Mouse (Mus musculus) lung, postnatal 14 days (tissue): ENCODE data around the gene Prss40.
A peak's percentile ranks its signal among the peaks of the same experiment; 100 is the strongest.
"Not testable (repeated sequence)": the region's sequence is repeated elsewhere in the genome, so short reads cannot be mapped to it uniquely, and the experiment has no call there.

Experiments
- DNase-seq: peaks from one replicate; pipeline ENCODE4 v3.0.0; 2021

Gene Prss40

DNA sequence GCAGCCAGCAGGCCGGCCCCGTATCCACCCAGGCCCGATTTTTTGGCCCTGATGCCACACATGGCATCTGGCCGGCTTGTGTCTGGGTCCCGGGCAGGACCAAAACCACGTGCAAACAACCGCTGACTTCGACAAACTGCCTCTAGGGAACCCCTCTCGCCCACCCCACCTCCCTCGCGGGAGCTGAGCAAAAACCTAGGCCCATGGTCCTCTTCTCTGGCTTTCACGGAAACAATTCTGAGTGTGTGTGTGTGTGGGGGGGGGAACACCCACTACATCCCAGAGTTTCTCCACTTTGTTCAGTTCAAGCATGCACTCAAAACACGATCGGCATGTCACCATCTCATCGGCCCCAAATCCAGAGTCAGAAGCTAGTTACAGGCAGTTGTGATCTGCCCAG, at the start of gene Prss40:
Gene Prss40, minus strand, starts transcription at position 101 of the 400 bp plus-strand sequence.
- no peak for DNase-seq

- DNase-seq = peak; percentile 77
Measured at GRCm38 (mm10) chr1:34602363-34602762, 41.6 kb upstream of the Prss40 start.

DNA sequence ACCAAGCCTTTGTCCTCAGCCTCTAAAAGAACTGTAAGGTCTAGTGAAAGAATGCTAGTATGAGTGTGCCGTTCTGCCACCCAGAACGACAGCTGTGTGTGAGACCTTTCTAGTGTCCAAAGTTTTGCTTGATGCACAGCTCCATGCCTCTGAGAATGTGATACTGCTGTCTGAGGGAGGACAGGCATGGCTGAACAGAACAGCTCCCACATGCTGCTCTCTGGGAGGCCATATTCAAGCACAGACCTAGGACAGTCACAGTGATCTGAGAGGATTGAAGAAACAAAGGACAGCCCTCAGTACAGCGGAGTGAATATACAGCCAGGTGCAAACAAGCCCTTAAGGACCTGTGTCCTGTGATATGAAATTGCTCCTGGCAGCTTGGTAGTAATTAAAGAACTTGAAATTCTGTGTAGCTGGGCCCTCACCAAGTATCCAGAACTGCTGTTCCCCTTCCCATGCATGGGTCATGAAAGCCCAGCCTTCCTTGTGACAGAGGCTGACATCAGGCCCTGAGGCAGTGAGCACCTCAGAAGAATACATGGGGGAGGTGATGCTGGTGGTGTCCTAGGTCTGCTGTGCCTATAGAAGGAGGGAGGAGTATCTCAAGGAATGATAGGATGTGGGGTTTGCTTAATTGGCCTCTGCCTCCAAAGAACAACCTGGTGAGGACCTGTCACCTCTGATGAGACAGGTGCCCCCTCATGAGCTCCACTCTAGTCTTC, 40.7 kb upstream of the Prss40 start:
- DNase-seq = no peak

DNA sequence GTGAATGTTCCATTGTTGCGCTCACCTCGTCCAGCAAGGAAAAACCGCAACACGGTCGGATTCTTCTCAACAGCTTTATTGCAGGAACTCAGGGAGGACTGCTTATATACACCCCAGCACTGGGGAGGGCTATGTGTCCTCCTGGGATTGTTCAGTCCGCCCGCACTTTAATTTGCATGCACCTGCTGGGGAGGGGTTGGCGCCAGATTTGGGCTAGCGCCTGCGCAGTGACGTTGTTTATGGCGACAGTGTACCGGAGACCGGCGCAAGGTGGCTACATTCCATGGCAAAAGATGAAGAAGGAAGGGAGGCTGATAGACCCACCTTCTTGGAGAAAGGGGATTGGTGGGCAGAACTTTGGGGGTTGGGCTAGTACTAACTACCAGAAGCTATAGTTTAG, 39.3 kb upstream of the Prss40 start:
- no peak for DNase-seq

GRCm38 (mm10) chr1:34587298-34588096, 26.8 kb upstream of the Prss40 start:
- no peak for DNase-seq

- no peak for DNase-seq
Measured at GRCm38 (mm10) chr1:34584736-34585135, 24.0 kb upstream of the Prss40 start.

DNA sequence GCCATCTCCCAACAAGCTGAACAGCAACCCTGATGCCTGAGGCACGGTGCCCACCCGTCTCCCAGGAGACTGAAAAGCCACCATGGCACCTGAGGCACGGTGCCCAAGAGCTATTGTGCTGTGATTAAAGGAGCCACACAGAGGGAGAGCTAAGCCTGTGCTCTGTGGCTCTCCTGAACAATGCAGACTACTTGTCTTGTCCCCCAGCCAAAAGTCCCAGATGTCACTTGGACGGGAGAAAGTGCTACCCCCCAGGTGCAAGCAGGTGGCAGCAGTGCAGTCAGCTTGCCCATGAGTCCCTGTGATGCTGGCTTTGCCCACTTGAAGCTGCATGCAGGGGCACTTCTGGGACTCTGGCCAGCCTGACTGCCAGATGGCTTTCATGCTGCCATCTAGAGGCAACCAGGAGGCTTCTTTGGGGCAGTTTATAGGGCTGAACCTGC, 23.1 kb upstream of the Prss40 start:
- no peak for DNase-seq

DNA sequence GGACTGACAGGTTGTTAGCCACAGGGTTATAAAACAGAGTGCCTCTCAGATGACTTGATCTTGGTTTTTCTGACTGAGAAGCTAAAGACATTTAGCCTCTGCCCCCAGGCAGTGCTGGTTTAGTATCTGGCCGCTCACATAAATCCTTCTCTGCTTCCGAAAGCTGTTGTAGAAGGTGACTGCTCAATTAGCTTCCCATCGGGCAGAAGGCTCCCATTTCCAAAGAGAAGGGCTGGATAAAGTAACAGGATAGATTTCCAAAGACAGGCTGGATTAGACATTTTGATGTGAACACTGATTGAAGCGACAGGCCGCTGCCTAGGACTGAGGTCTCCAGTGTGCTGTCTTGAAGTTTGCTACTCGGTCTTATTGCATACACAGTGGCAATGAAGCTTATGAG, 21.5 kb upstream of the Prss40 start:
- DNase-seq = no peak

GRCm38 (mm10) chr1:34579782-34580356, 19.1 kb upstream of the Prss40 start:
- DNase-seq = no peak

DNA sequence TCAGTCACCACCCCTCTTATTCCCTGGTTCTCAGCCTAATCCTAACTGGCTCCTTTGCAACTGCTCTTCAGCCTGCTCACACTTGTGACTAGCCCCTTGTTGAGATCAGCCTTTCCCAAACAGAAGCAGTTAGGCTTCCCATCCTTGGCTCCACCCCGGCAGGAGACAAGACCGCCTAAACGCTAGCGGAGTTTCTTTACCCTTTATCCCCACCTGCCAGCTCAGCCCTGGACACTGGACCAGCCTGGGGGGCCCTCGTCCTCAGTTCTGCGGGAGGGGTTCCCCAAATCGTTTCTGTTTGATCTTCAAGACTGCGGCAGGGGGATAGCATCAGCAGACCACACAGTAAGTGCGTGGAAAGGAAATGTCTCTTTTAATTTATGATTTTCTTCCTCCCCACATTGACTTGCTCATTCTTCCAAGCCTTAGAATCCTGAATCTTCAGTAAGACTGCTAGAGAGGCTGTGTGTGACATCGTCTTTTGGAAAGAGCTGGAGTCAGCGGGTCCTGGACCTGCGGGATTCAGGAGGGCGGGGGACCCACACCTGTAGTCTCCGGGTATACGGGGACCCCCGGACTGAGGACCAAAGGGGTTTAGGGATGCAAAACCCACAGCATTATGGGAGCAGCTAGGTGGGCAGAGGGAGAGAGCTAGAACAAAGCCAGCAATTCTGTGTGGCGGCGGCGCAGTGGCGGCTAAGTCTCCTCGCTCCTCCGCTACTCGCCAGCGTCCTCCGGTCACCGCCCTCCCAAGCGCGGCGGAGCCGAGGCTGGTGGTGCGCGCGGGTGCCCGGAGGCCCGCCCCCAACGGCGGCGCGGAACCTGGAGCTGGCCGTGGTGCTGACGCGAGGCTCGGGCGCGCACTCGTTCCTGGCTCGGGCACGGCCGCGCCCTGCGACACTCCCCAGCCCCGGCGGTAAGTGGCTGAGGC, 18.4 kb upstream of the Prss40 start, which contains the start of gene Amer3:
Gene Amer3, plus strand, starts transcription at position 807 of the 931 bp plus-strand sequence.
- DNase-seq = peak; percentile 70

- no peak for DNase-seq
Measured at GRCm38 (mm10) chr1:34573221-34573620, 12.5 kb upstream of the Prss40 start.

DNA sequence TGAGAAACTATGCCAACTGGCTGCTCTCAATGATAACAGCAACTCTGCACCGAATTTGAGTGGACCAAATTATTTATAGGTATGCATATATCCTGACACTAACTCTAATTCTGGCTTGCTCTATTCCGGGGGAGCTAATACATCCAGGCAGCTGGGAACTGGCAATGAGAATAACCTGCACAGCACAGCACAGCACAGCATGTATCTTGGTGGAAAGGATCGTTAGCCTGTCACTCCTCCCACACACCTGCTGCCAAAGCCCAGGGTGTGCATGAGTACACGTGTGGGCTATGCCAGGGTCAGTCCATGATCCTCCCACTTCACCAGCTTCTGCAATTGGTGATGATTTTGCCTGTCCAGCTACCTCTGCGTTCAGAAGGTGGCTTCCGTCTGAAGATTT, 10.7 kb upstream of the Prss40 start:
- DNase-seq = no peak

DNA sequence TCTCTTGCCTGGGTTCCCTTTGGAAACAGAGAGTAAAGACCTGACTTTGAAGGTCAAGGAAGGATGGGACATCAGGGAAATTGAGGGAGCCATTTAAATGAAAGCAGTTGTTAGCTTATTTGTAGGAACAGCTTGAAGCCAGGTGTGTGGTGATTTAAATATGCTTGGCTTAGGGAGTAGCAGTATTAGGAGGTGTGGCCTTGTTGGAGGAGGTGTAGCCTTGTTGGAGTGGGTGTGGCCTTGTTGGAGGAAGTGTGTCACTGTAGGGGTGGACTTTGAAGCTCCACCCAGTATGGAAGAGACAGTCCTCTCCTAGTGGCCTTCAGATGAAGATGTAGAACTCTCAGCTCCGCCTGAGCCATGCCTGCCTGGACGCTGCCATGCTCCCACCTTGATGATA, 9.1 kb upstream of the Prss40 start:
- DNase-seq = no peak

GRCm38 (mm10) chr1:34568120-34568519, 7.4 kb upstream of the Prss40 start:
- DNase-seq = no peak

DNA sequence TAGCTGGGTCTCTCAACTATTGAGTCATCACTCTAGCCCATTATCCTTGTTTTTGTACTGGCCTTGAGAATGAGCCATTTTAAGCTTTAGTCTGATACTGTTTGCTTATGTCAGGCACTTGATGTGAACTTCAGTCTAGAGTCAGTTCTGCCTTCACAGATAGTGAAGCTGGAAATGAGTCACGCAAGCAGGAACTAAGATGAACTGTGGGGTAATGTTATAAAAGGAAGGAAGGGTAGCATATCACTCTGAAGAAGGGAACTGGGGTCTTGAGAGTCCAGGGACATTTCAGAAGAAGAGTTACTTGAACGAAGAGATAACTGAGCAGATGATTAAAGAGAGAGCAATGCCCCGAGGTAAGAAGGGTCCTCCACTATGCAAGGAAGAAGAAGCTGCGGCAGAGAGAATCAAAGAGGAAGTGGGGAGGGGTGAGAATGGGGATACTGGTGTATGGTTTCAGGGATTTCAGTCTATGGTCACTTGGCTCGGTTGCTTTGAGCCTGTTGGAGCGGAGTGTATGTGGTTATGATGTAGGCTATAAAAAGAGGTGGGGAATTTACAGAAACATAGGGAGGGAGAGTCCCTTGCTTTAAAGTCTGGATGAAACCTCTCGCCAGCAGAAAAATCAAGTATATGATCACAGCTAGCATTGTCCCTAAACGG, 3.8 kb upstream of the Prss40 start:
- DNase-seq = no peak

DNA sequence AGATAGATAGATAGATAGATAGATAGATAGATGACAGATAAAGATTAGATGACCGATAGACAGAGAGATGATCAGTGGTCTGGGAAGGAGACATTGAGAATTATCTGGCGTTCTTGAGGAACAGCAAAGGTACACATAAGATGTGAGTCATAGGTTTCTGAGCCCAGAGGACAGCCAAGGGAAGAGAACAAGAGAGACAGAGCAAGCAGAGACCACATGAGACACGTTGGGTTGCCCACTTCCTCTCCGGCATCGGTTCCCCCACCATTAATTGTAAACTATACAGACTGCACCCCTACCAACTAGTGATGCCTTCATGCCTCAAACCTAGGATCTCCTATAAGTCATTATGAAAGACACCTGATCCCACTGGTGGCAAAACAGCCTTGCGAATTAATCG, 6.5 kb downstream of the Prss40 start:
- no peak for DNase-seq

DNA sequence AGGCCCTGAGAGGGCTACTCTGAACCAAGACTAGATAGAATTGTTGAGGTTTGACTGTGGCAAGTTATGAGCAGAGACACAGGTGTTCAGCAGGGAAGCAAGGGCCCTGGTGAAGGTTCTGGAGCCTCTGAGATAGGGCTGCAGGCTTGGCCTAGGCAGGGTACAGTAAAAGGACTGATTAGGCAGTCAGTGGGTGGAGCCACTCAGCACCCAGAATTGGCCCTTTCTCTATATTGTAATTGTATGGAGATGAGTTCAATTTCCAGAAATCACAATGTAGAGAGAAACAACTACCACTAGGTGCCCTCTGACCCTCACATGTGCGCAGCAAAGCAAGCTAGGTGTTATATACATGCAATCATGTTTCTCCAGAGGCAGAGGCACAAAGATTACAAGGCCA, 7.1 kb downstream of the Prss40 start:
- DNase-seq = no peak

DNA sequence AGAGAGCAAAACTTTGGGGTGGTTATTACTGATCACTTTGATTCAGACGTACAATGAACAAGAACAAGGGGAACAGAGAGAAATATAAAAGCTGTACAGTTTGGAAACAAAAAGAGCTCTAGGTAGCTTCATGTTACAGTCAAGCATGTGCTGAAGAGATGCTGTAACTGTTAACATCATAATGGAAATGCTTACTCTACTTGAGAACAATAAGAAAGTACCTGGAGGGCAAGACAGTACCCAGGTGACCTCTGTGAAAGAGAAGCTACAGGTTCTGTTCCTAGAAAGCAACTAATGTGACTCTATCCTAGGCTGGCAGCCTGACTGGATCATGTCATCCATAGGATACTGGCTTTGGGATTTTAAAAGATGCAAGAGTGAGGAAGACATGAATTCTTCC, 13.7 kb downstream of the Prss40 start:
- DNase-seq = no peak

- peak; percentile 34 for DNase-seq
Measured at GRCm38 (mm10) chr1:34536767-34537485, 23.8 kb downstream of the Prss40 start.

GRCm38 (mm10) chr1:34536291-34536766, 24.4 kb downstream of the Prss40 start:
- no peak for DNase-seq

DNA sequence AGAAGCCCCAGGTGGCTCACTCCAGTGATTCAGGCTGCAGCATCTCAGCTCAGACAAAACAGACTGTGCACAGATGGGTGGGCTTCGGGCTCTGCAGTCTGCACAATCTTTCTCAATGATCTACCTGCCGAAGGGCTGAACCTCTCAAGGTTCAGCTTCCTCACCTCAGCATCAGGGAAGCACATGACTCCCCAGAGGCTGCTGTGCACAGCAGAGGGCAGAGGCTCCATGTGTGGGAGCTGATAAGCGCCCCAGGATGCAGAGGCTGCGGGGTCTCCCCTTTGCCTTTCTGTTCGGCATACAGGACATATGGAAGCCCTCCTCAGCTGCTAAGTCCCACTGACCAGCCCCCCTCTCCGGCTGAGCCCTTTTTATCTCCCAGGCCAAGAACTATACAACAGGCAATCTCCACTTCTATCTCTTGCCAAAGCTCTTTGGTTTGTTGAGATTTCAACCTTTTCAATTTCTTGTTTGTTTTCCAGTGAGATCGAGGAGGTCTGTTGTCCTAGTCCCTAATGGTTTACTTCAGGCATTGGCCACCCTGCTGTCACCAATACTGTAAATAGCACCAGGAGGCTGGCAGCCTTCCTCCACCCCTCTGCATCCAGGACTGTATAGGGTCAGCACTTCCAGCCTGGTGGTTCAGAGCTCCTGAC, 25.6 kb downstream of the Prss40 start, which contains the start of gene Cfc1:
Gene Cfc1, plus strand, starts transcription at position 606 of the 656 bp plus-strand sequence.
- DNase-seq = not testable (repeated sequence)
